Mouse (Mus musculus) Patski (cell line): ENCODE results near the gene Cnnm2. TPM values are rescaled to one million over a fixed set of nuclear protein-coding genes. Genes with fewer than 3 reads are reported as not detected.

Experiments used
- ATAC-seq: fragments of 100-300 bp; one replicate; pipeline ENCODE4 v1.8.0; 2021
- CTCF ChIA-PET: fragments of 350-600 bp; sonication (Branson Sonifier 250); formaldehyde crosslinking; loops from one replicate; lab custom pipeline; 2022; ENCODE audit warnings: inconsistent platforms; lab: Charles Lee
- POLR2A ChIA-PET: fragments of 350-600 bp; sonication (Branson Sonifier 250); formaldehyde crosslinking; loops from one replicate; lab custom pipeline; 2022; ENCODE audit warnings: antibody characterized with exemption, inconsistent platforms; lab: Charles Lee
- DNase-seq: peaks from one replicate; pipeline ENCODE4 v3.0.0-alpha.2; 2011; ENCODE audit warnings: low read depth, low spot score
- H3K27me3 ChIP-seq: fragments of 371-371 bp; one replicate; pipeline ENCODE4 v1.5.1; 2021
- CTCF ChIP-seq: fragments of 100-300 bp; IDR thresholded peaks from one replicate; pipeline ENCODE4 v1.5.1; 2021
- in situ Hi-C: fragments of 300-500 bp; cut with MboI; formaldehyde crosslinking; loops from 3 replicates; pipeline ENCODE4 v1.11.1; 2018; ENCODE audit warnings: low pct_unique_long_range_greater_than_20kb, mixed read lengths
- polyA plus RNA-seq: library from polyadenylated mRNA; unstranded; gene quantifications from one replicate; pipeline ENCODE4 v1.2.3, GENCODE M21; 2021

Cnnm2 gene
- polyA plus RNA-seq, 1 experiment from 2014 or later: 53.2 TPM

- in situ Hi-C loops: loop anchor here (10.0 kb wide), 1 partner anchor 265 kb away; no protein-coding TSS in a partner anchor
- no peaks in the 10 kb centered on the region for H3K27me3 ChIP-seq
- DNase-seq: no peak
- POLR2A ChIA-PET: no interaction called here
- no peak for TF ChIP-seq CTCF
- CTCF ChIA-PET: interaction anchor here (1.4 kb wide), 1 partner anchor 83 kb away, joined by 5 read pairs; no protein-coding TSS in a partner anchor
- ATAC-seq: no peak
Measured at GRCm38 (mm10) chr19:46849443-46849997, 88.1 kb downstream of the Cnnm2 start.

DNA sequence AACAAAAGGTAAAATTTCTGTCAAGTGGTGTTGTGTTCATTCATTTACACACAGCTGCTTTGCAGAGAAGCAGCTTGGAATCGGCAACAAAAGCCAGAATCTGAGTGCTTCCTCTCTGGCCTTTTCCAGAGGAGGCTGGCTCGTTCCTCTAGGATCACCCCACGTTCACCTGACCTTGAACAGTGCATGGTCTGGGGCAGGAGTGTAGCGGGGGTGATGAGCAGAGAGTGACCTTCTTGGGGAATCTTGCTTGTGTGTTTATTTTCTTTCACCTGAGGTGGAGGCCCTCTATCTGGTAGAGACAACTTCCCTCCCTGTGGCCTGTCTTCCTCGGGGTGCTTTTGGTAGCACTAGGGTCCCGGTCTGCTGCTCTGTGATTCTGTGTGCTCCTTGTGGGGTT, 94.8 kb downstream of the Cnnm2 start:
- in situ Hi-C loops: no loop called here
- no peak for DNase-seq
- TF ChIP-seq CTCF: no peak
- ChIA-PET POLR2A (no interaction called here), CTCF (interaction anchor here (4.5 kb wide), 1 partner anchor 96 kb away, joined by 24 read pairs; the partner anchor contains the start of gene Cnnm2)
- ATAC-seq: no peak
- H3K27me3 ChIP-seq: no peaks in the 10 kb centered on the region

DNA sequence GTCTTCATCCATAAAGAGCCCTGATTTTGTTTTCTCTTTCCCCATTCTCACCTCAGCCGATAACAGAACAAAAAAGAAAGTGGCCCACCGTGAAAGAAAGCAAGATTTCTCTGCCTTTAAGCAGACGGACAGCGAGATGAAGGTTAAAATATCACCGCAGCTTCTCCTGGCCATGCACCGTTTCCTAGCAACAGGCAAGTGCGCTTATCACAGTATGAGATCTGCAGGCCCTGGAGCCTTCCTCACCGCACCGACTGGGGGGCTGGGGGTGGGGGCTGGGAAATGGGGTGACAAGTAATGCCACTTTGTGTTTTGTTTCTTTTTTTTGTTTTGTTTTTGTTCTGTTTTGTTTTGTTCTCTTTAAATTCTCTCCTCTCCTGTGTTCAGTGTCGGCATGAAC, 95.4 kb downstream of the Cnnm2 start:
- ChIA-PET POLR2A (no interaction called here), CTCF (interaction anchor here (0.7 to 4.5 kb wide), 3 partner anchors 51 to 305 kb away, joined by 3 to 24 read pairs (median 3); partner anchors contain the start of gene Cnnm2)
- H3K27me3 ChIP-seq: no peaks in the 10 kb centered on the region
- ATAC-seq (no peak), DNase-seq (no peak)
- in situ Hi-C loops: no loop called here
- TF ChIP-seq CTCF: no peak

DNA sequence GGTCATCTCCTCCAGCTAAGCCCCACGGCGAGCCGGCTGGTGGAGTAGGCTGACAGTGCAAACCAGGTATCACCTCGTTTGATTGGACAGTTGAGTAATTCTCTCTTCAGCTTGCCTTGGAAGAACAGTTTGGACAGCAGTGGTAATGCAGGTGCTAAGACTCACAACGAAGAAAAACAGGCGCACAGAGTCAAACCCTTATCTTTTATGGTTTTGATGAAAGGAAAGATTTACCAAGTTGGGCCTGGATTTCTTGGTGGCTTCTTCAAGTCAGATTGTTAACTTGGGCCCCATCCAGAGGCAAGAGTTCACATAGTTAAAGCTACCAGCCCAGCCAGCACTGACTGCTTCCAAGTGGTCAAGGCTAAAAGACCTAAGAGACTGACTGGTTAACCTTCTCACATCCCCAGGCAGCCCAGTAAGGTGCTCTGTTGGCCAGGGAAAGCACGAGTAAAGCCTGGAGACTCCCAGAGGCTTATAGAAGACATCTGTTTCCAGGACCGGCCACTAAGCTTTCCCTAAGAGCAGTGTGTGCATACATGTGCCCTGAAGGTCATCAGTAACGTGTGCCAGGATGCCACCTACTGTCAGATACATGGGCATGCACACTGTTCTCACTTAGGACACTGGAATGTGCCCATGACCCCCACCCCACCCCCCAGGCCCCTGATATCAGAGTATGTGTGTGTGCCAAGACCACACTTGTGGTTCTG, 96.0 kb downstream of the Cnnm2 start:
- ATAC-seq (no peak), DNase-seq (no peak)
- in situ Hi-C loops: no loop called here
- CTCF ChIA-PET: interaction anchor here (0.7 to 4.5 kb wide), 5 partner anchors 12 to 306 kb away, joined by 3 to 24 read pairs (median 3); partner anchors contain the start of gene Cnnm2
- POLR2A ChIA-PET: no interaction called here
- TF ChIP-seq CTCF: no peak
- no peaks in the 10 kb centered on the region for H3K27me3 ChIP-seq

GRCm38 (mm10) chr19:46858200-46858599, 96.8 kb downstream of the Cnnm2 start:
- CTCF ChIA-PET: interaction anchor here (1.0 to 4.5 kb wide), 3 partner anchors 11 to 98 kb away, joined by 3 to 24 read pairs (median 4); partner anchors contain the start of gene Cnnm2
- no peak for TF ChIP-seq CTCF
- no peak for ATAC-seq
- no peak for DNase-seq
- POLR2A ChIA-PET: no interaction called here
- in situ Hi-C loops: no loop called here
- H3K27me3 ChIP-seq: no peaks in the 10 kb centered on the region

DNA sequence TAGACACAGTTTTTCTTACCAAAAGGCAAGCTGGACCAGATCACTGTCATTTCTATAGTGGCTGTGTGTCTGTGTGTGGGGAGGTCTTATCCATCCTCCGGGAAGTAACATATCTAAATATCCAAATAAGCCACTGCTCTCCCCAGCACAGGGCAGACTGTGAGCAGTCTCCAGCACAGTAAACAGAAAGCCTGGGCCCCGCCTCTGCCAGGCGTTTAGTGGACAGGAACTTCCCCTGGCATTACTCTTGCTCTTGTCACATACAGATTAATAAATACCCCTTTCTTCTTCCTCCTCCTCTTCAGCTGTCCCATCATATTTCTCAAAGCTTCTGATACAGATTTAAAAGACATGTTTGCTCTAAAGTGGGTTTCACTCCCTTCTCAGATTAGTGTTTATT, 101.2 kb downstream of the Cnnm2 start:
- H3K27me3 ChIP-seq: no peaks in the 10 kb centered on the region
- ChIA-PET CTCF (interaction anchor here (1.4 kb wide), 1 partner anchor 102 kb away, joined by 5 read pairs; no protein-coding TSS in a partner anchor), POLR2A (no interaction called here)
- ATAC-seq (no peak), DNase-seq (no peak)
- TF ChIP-seq CTCF: no peak
- in situ Hi-C loops: no loop called here

- no peaks in the 10 kb centered on the region for H3K27me3 ChIP-seq
- in situ Hi-C loops: no loop called here
- no peak for DNase-seq
- CTCF ChIA-PET: interaction anchor here (1.3 to 1.4 kb wide), 2 partner anchors 15 to 103 kb away, joined by 3 to 5 read pairs; no protein-coding TSS in a partner anchor
- ATAC-seq: no peak
- POLR2A ChIA-PET: no interaction called here
- TF ChIP-seq CTCF: no peak
Measured at GRCm38 (mm10) chr19:46863236-46863927, 102.0 kb downstream of the Cnnm2 start.

GRCm38 (mm10) chr19:46864079-46864478, 102.7 kb downstream of the Cnnm2 start:
- in situ Hi-C loops: no loop called here
- H3K27me3 ChIP-seq: no peaks in the 10 kb centered on the region
- CTCF ChIA-PET: interaction anchor here (1.3 kb wide), 1 partner anchor 14 kb away, joined by 3 read pairs; no protein-coding TSS in a partner anchor
- no peak for TF ChIP-seq CTCF
- ATAC-seq (no peak), DNase-seq (no peak)
- POLR2A ChIA-PET: no interaction called here

DNA sequence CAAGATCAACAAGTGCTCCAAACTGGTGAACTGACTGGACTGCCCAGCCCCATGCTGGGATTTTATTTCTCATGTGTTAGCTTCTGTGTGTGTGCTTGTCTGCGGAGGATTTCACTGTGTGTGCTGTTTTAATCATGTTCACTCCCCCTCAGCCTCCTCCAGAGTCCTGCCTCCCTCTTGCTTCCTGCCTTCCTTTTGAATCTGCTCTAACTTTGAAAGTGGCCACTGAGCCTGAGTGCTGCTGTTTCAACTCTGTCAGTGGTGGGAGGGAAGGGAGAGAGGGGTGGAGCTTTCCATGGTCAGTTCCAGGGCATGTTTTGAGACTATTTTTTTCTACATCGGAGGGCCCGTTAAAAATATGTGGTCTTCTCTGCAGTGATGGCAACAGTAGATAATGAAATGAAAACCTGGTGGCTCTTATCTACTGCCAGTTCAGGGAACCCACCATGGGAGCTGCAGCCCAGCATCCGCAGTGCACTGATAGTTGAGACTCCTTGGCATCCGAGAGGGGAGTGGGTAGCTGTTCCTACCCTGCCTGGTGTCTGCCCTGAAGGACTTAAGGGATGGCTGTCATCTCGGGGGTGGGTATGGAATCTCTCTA, 103.4 kb downstream of the Cnnm2 start:
- TF ChIP-seq CTCF: no peak
- H3K27me3 ChIP-seq: no peaks in the 10 kb centered on the region
- ATAC-seq (no peak), DNase-seq (no peak)
- ChIA-PET POLR2A (no interaction called here), CTCF (interaction anchor here (1.2 to 2.9 kb wide), 3 partner anchors 13 to 104 kb away, joined by 3 to 12 read pairs (median 3); no protein-coding TSS in a partner anchor)
- in situ Hi-C loops: loop anchor here (5.0 kb wide), 1 partner anchor 198 kb away; no protein-coding TSS in a partner anchor

GRCm38 (mm10) chr19:46865381-46865780, 104.0 kb downstream of the Cnnm2 start:
- no peaks in the 10 kb centered on the region for H3K27me3 ChIP-seq
- CTCF ChIA-PET: interaction anchor here (0.9 to 2.9 kb wide), 3 partner anchors 59 to 175 kb away, joined by 3 to 12 read pairs (median 3); partner anchors contain the start of gene Borcs7
- in situ Hi-C loops: loop anchor here (5.0 kb wide), 1 partner anchor 198 kb away; no protein-coding TSS in a partner anchor
- TF ChIP-seq CTCF: no peak
- ATAC-seq (no peak), DNase-seq (no peak)
- POLR2A ChIA-PET: no interaction called here
